25 mouse cellular contexts compared by ENCODE assay signal in the genomic region with DNA sequence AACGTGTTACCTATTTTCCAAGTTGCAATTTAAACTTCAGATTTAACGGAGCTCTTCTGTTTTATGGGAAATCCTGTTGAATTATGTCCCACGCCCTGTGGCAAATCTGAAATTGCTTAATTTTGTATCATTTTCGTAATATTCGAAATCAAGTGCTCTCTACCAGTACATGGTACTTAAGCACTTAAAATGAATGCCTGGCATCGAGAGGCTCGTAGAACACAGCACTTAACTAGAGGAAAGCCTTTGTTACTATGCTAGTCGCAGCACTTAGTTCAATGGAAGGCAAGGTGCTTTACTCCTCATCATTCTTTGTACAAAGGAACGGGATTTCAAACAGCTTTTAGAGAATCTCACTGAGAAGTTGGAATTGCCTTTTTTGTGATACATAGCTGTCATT.
"Had no signal": no experiment of that assay in that cellular context is flagged by ENCODE, and none has a peak within 500 bp of the region (broad histone marks: within the 10 kb centered on the region; RNA-seq: fewer than 3 reads in every experiment).

No protein-coding gene starts in this region.

- H3K9me3 ChIP-seq: heart, embryonic 10.5 days; heart, embryonic 12.5 days; hindbrain, embryonic 10.5 days; hindbrain, embryonic 12.5 days; intestine, embryonic 15.5 days; limb, embryonic 10.5 days; limb, embryonic 12.5 days had no signal

- H3K27ac ChIP-seq: gastrocnemius, adult 2 months; heart, embryonic 10.5 days; hindbrain, embryonic 10.5 days; hindbrain, embryonic 12.5 days; hindbrain, embryonic 14.5 days; intestine, embryonic 15.5 days; layer of hippocampus, adult 2 months; left cerebral cortex, adult 2 months; limb, embryonic 10.5 days; limb, embryonic 12.5 days had no signal

- DNase-seq: gastrocnemius, adult 2 months; gastrocnemius, postnatal 10 days; gastrocnemius, postnatal 25 days; heart, adult 18-20 months; heart, postnatal 10 days; heart, postnatal 4 days; kidney, adult 18-20 months; kidney, adult 8-10 months; kidney, postnatal 10 days; kidney, postnatal 25 days; kidney, postnatal 4 days; liver had no signal

- H3K4me3 ChIP-seq: gastrocnemius, adult 2 months; heart, embryonic 10.5 days; heart, embryonic 12.5 days; hindbrain, embryonic 10.5 days; hindbrain, embryonic 12.5 days; intestine, embryonic 15.5 days; layer of hippocampus, adult 2 months; left cerebral cortex, adult 2 months; limb, embryonic 10.5 days; limb, embryonic 12.5 days had no signal

- H3K27me3 ChIP-seq: heart, embryonic 12.5 days; hindbrain, embryonic 12.5 days; intestine, embryonic 15.5 days; limb, embryonic 12.5 days had no signal

- ATAC-seq: hindbrain, embryonic 16.5 days; inflammation-experienced regulatory T-cells, adult 6 months; intestine, embryonic 15.5 days; intestine, postnatal 0 days had no signal

- H3K4me1 ChIP-seq: heart, embryonic 10.5 days; heart, embryonic 12.5 days; hindbrain, embryonic 10.5 days; hindbrain, embryonic 12.5 days; intestine, embryonic 15.5 days; limb, embryonic 10.5 days; limb, embryonic 12.5 days had no signal

- H3K9ac ChIP-seq: heart, embryonic 12.5 days; hindbrain, embryonic 12.5 days; hindbrain, embryonic 14.5 days; intestine, embryonic 15.5 days; limb, embryonic 12.5 days had no signal

- H3K4me2 ChIP-seq: heart, embryonic 12.5 days; hindbrain, embryonic 12.5 days; hindbrain, embryonic 14.5 days; intestine, embryonic 15.5 days; limb, embryonic 12.5 days had no signal

- H3K36me3 ChIP-seq: heart, embryonic 10.5 days; heart, embryonic 12.5 days; hindbrain, embryonic 10.5 days; hindbrain, embryonic 12.5 days; intestine, embryonic 15.5 days; limb, embryonic 10.5 days; limb, embryonic 12.5 days had no signal
